ENCODE assay signal across 22 mouse cellular contexts in genomic region chr12:80226101-80226500, GRCm38 (mm10). TPM values are rescaled to one million over a fixed set of nuclear protein-coding genes. Genes with fewer than 3 reads are reported as not detected.
A peak's percentile ranks its signal among the peaks of the same experiment; 100 is the strongest.
DNase-seq lines count a peak whose midpoint lies in the region; ATAC-seq and TF ChIP-seq lines count a peak whose summit lies in the region.
"Had no signal": no experiment of that assay in that cellular context is flagged by ENCODE, and none has a peak within 500 bp of the region (broad histone marks: within the 10 kb centered on the region; RNA-seq: fewer than 3 reads in every experiment).

No protein-coding gene starts in this region.

- WGBS in heart, embryonic 10.5 days, result 42% methylated on average over 2 of the region's 2 CpGs
- WGBS in heart, adult 2 months, result 30% methylated on average over 2 of the region's 2 CpGs
- 39% methylated on average over 2 of the region's 2 CpGs for WGBS in heart, embryonic 16.5 days
- 34% methylated on average over 2 of the region's 2 CpGs for WGBS in lung, embryonic 15.5 days
- WGBS in limb, embryonic 10.5 days, result 82% methylated on average over 2 of the region's 2 CpGs

- peaks cover 1% of the 10 kb centered on the region; the same call in 1 of the 2 replicates for H3K79me2 ChIP-seq in heart, adult 2 months (replicated peaks; ENCODE audit: control insufficient read depth, insufficient read depth, low read length)

- H3K4me3 ChIP-seq in heart, embryonic 10.5 days, result no peak overlapping the region
- H3K4me3 ChIP-seq in heart, adult 2 months, result no peak overlapping the region
- no peak overlapping the region for H3K4me3 ChIP-seq in heart, embryonic 16.5 days (ENCODE audit: low read length)
- no peak overlapping the region for H3K4me3 ChIP-seq in lung, embryonic 15.5 days
- H3K4me3 ChIP-seq in limb, embryonic 10.5 days, result no peak overlapping the region
- H3K4me3 ChIP-seq: hindbrain, embryonic 12.5 days; limb, embryonic 13.5 days; liver, embryonic 12.5 days; megakaryocyte, embryonic 14.5 days; midbrain, embryonic 13.5 days had no signal

- DNase-seq in heart, embryonic 10.5 days (ENCODE audit: low spot score), result no peak
- DNase-seq in heart, adult 2 months, result no peak
- DNase-seq in heart, postnatal 4 days, result no peak
- DNase-seq in lung, adult 18-20 months, result no peak
- DNase-seq in limb, embryonic 10.5 days (ENCODE audit: low spot score), result no peak
- DNase-seq: adrenal gland, postnatal 14 days; cerebellum, adult 9-10 months; gastrocnemius, postnatal 25 days; kidney, adult 8-10 months; kidney, postnatal 4 days; lung, adult 2 months; thymus, adult 2 months; thymus, postnatal 4 days had no signal

- H3K4me2 ChIP-seq in heart, embryonic 16.5 days (ENCODE audit: low read depth, low read length), result no peak overlapping the region
- H3K4me2 ChIP-seq in lung, embryonic 15.5 days, result no peak overlapping the region
- H3K4me2 ChIP-seq: hindbrain, embryonic 12.5 days; limb, embryonic 13.5 days; liver, embryonic 12.5 days; midbrain, embryonic 13.5 days had no signal

- peak overlapping the region; percentile 50 for H3K27ac ChIP-seq in heart, embryonic 10.5 days
- H3K27ac ChIP-seq in heart, adult 2 months, result no peak overlapping the region
- peak overlapping the region; percentile 6; the same call in 1 of the 2 replicates for H3K27ac ChIP-seq in heart, embryonic 16.5 days (ENCODE audit: low read length)
- H3K27ac ChIP-seq in lung, embryonic 15.5 days, result peak overlapping the region; percentile 51; the same call in 1 of the 2 replicates
- H3K27ac ChIP-seq in limb, embryonic 10.5 days, result peak overlapping the region; percentile 61
- H3K27ac ChIP-seq: hindbrain, embryonic 12.5 days; liver, embryonic 12.5 days; midbrain, embryonic 13.5 days; stomach, postnatal 0 days had no signal

- no peak for TF ChIP-seq EP300 in heart, adult 2 months (IDR thresholded peaks at IDR 0.05; ENCODE audit: insufficient read depth, low read depth, low read length)

- H3K9ac ChIP-seq in heart, adult 2 months (ENCODE audit: low read depth, low read length), result no peak overlapping the region
- H3K9ac ChIP-seq in heart, embryonic 16.5 days (ENCODE audit: low read length), result no peak overlapping the region
- H3K9ac ChIP-seq in lung, embryonic 15.5 days, result no peak overlapping the region
- H3K9ac ChIP-seq: hindbrain, embryonic 12.5 days; limb, embryonic 13.5 days; liver, embryonic 12.5 days; midbrain, embryonic 13.5 days had no signal

- intact Hi-C loops in heart, adult 2 months (cut with DNase I), result no loop called here

- no peaks in the 10 kb centered on the region for H3K27me3 ChIP-seq in heart, embryonic 10.5 days (ENCODE audit: insufficient read depth, poor library complexity, severe bottlenecking)
- H3K27me3 ChIP-seq in heart, adult 2 months (ENCODE audit: control insufficient read depth, insufficient read depth, low read length), result no peaks in the 10 kb centered on the region
- H3K27me3 ChIP-seq in heart, embryonic 16.5 days (ENCODE audit: control insufficient read depth, insufficient read depth, low read length), result no peaks in the 10 kb centered on the region
- H3K27me3 ChIP-seq in lung, embryonic 15.5 days, result no peaks in the 10 kb centered on the region
- H3K27me3 ChIP-seq in limb, embryonic 10.5 days (ENCODE audit: low read depth, poor library complexity, severe bottlenecking), result no peaks in the 10 kb centered on the region
- H3K27me3 ChIP-seq: hindbrain, embryonic 12.5 days; limb, embryonic 13.5 days; liver, embryonic 12.5 days; midbrain, embryonic 13.5 days had no signal

- H3K36me3 ChIP-seq in heart, embryonic 10.5 days, result peaks cover 8% of the 10 kb centered on the region
- peaks cover 3% of the 10 kb centered on the region for H3K36me3 ChIP-seq in heart, adult 2 months (ENCODE audit: control insufficient read depth, insufficient read depth, low read length)
- H3K36me3 ChIP-seq in heart, embryonic 16.5 days (ENCODE audit: control insufficient read depth, insufficient read depth), result no peaks in the 10 kb centered on the region
- H3K36me3 ChIP-seq in lung, embryonic 15.5 days, result no peaks in the 10 kb centered on the region
- peaks cover 36% of the 10 kb centered on the region for H3K36me3 ChIP-seq in limb, embryonic 10.5 days
- H3K36me3 ChIP-seq: hindbrain, embryonic 12.5 days; limb, embryonic 13.5 days; liver, embryonic 12.5 days; midbrain, embryonic 13.5 days had no signal

- H3K9me3 ChIP-seq in heart, embryonic 10.5 days, result no peaks in the 10 kb centered on the region
- H3K9me3 ChIP-seq in heart, embryonic 16.5 days (replicated peaks; ENCODE audit: control insufficient read depth, low read length), result no peaks in the 10 kb centered on the region
- H3K9me3 ChIP-seq in lung, embryonic 15.5 days, result no peaks in the 10 kb centered on the region
- no peaks in the 10 kb centered on the region for H3K9me3 ChIP-seq in limb, embryonic 10.5 days (replicated peaks)
- H3K9me3 ChIP-seq: hindbrain, embryonic 12.5 days; limb, embryonic 13.5 days; liver, embryonic 12.5 days; megakaryocyte, embryonic 14.5 days; midbrain, embryonic 13.5 days had no signal

- TF ChIP-seq CTCF in heart, adult 2 months (IDR thresholded peaks at IDR 0.05), result no peak

- no peak for TF ChIP-seq POLR2A in heart, adult 2 months (IDR thresholded peaks at IDR 0.05; ENCODE audit: insufficient read depth, low read depth, low read length)

- H3K4me1 ChIP-seq in heart, embryonic 10.5 days, result peaks cover 91% of the 10 kb centered on the region
- H3K4me1 ChIP-seq in heart, adult 2 months (ENCODE audit: control insufficient read depth, insufficient read depth, low read length), result peaks cover 37% of the 10 kb centered on the region
- H3K4me1 ChIP-seq in heart, embryonic 16.5 days (ENCODE audit: control insufficient read depth, insufficient read depth, low read length), result peaks cover 86% of the 10 kb centered on the region
- H3K4me1 ChIP-seq in lung, embryonic 15.5 days, result peaks cover 97% of the 10 kb centered on the region
- peaks cover 86% of the 10 kb centered on the region for H3K4me1 ChIP-seq in limb, embryonic 10.5 days

- no peak for ATAC-seq in heart, embryonic 16.5 days (replicated peaks; ENCODE audit: extremely low read depth, insufficient read depth, low FRiP score)
- no peak for ATAC-seq in lung, embryonic 15.5 days (ENCODE audit: borderline replicate concordance, extremely low read depth, low FRiP score, low TSS enrichment)
- ATAC-seq in cerebellum, adult (ENCODE audit: insufficient number of reproducible peaks, low FRiP score, low TSS enrichment), result no peak
- ATAC-seq: liver, embryonic 12.5 days; midbrain, embryonic 13.5 days had no signal

RNA-seq across cellular contexts. Expression of gene Actn1, which starts 34.1 kb away (rescaled TPM):
- 62.6 and 67.8 TPM in 2 replicates for polyA plus RNA-seq in heart, embryonic 10.5 days (2016; fragmentation: Nextera tagmentation; extraction: Ambion mirVana)
- total RNA-seq in heart, adult 2 months (2021), result 10 to 100 TPM; 30.6 to 31.7 TPM
- polyA plus RNA-seq in heart, adult 2 months (2012; rRNA removed), result 29.0 and 31.1 TPM in 2 replicates
- polyA plus RNA-seq in heart, embryonic 16.5 days (2015; fragmentation: Nextera tagmentation; extraction: Ambion mirVana), result 31.0 and 33.1 TPM in 2 replicates
- 100 to 1,000 TPM; 114 to 116 TPM for total RNA-seq in heart, postnatal 4 days (2021)
- polyA plus RNA-seq in lung, embryonic 15.5 days (2015; fragmentation: Nextera tagmentation; extraction: Ambion mirVana), result 53.4 and 57.3 TPM in 2 replicates
- 48.6 and 49.5 TPM in 2 replicates for polyA plus RNA-seq in limb, embryonic 10.5 days (2016; fragmentation: Nextera tagmentation; extraction: Ambion mirVana)
